In genomic region chr3:81924931-81925330, GRCm38 (mm10) we compare ENCODE assay signal across 9 mouse cellular contexts. TPM values are rescaled to one million over a fixed set of nuclear protein-coding genes. Genes with fewer than 3 reads are reported as not detected.
DNase-seq lines count a peak whose midpoint lies in the region; ATAC-seq and TF ChIP-seq lines count a peak whose summit lies in the region.
"Had no signal": no experiment of that assay in that cellular context is flagged by ENCODE, and none has a peak within 500 bp of the region (broad histone marks: within the 10 kb centered on the region; RNA-seq: fewer than 3 reads in every experiment).

No protein-coding gene starts in this region.

- WGBS in midbrain, embryonic 13.5 days, result 4% methylated on average over 1 of the region's 1 CpGs
- WGBS in midbrain, embryonic 10.5 days, result 6% methylated on average over 1 of the region's 1 CpGs
- 0% methylated on average over 1 of the region's 1 CpGs for WGBS in hindbrain, embryonic 15.5 days
- 2% methylated on average over 1 of the region's 1 CpGs for WGBS in stomach, postnatal 0 days

- DNase-seq in adrenal gland, postnatal 10 days, result peak; percentile 59
- no peak for DNase-seq in adrenal gland, postnatal 25 days
- DNase-seq in midbrain, embryonic 10.5 days (ENCODE audit: low spot score), result no peak
- peak; percentile 73 to 82 for DNase-seq in cerebellum, postnatal 10 days
- peak; percentile 57 for DNase-seq in lung, postnatal 10 days
- DNase-seq in stomach, postnatal 0 days (ENCODE audit: low spot score), result no peak

- 0 out of 2 replicates have a peak, but pooled peaks have one; percentile 43 for ATAC-seq in midbrain, embryonic 13.5 days
- ATAC-seq in hindbrain, embryonic 15.5 days (ENCODE audit: low FRiP score, low read depth), result peak; percentile 40; the same call in 1 of the 2 replicates
- no peak for ATAC-seq in stomach, postnatal 0 days (ENCODE audit: low FRiP score, low TSS enrichment)

- TF ChIP-seq EP300 in stomach, postnatal 0 days (optimal IDR thresholded peaks at IDR 0.05), result no peak

- no peaks in the 10 kb centered on the region for H3K27me3 ChIP-seq in midbrain, embryonic 13.5 days
- H3K27me3 ChIP-seq in midbrain, embryonic 10.5 days (ENCODE audit: low read depth, poor library complexity, severe bottlenecking), result no peaks in the 10 kb centered on the region
- H3K27me3 ChIP-seq in hindbrain, embryonic 15.5 days, result no peaks in the 10 kb centered on the region
- H3K27me3 ChIP-seq in stomach, postnatal 0 days (ENCODE audit: control insufficient read depth, insufficient read depth, low read length), result no peaks in the 10 kb centered on the region
- H3K27me3 ChIP-seq: heart, embryonic 13.5 days had no signal

- no peaks in the 10 kb centered on the region for H3K9me3 ChIP-seq in midbrain, embryonic 13.5 days
- no peaks in the 10 kb centered on the region for H3K9me3 ChIP-seq in midbrain, embryonic 10.5 days (replicated peaks)
- no peaks in the 10 kb centered on the region for H3K9me3 ChIP-seq in hindbrain, embryonic 15.5 days
- no peaks in the 10 kb centered on the region for H3K9me3 ChIP-seq in stomach, postnatal 0 days (ENCODE audit: control insufficient read depth, low read length)
- H3K9me3 ChIP-seq: heart, embryonic 13.5 days had no signal

- no peak overlapping the region for H3K4me3 ChIP-seq in midbrain, embryonic 13.5 days (replicated peaks)
- no peak overlapping the region for H3K4me3 ChIP-seq in midbrain, embryonic 10.5 days
- no peak overlapping the region for H3K4me3 ChIP-seq in hindbrain, embryonic 15.5 days
- no peak overlapping the region for H3K4me3 ChIP-seq in stomach, postnatal 0 days (ENCODE audit: low read depth, low read length)
- H3K4me3 ChIP-seq: heart, embryonic 13.5 days had no signal

- H3K9ac ChIP-seq in midbrain, embryonic 13.5 days (replicated peaks), result no peak overlapping the region
- no peak overlapping the region for H3K9ac ChIP-seq in hindbrain, embryonic 15.5 days
- H3K9ac ChIP-seq in stomach, postnatal 0 days (ENCODE audit: low read length), result no peak overlapping the region
- H3K9ac ChIP-seq: heart, embryonic 13.5 days had no signal

- no peak overlapping the region for H3K4me2 ChIP-seq in midbrain, embryonic 13.5 days (replicated peaks)
- no peak overlapping the region for H3K4me2 ChIP-seq in hindbrain, embryonic 15.5 days
- no peak overlapping the region for H3K4me2 ChIP-seq in stomach, postnatal 0 days (replicated peaks; ENCODE audit: low read depth)
- H3K4me2 ChIP-seq: heart, embryonic 13.5 days had no signal

- 0 out of 2 replicates have a peak, but pooled peaks cover 8% of the 10 kb centered on the region for H3K4me1 ChIP-seq in midbrain, embryonic 13.5 days (replicated peaks)
- no peaks in the 10 kb centered on the region for H3K4me1 ChIP-seq in midbrain, embryonic 10.5 days
- peaks cover 19% of the 10 kb centered on the region; the same call in 1 of the 2 replicates for H3K4me1 ChIP-seq in hindbrain, embryonic 15.5 days (replicated peaks)
- H3K4me1 ChIP-seq in stomach, postnatal 0 days (replicated peaks; ENCODE audit: control insufficient read depth, insufficient read depth), result no peaks in the 10 kb centered on the region

- no peak overlapping the region for H3K27ac ChIP-seq in midbrain, embryonic 13.5 days
- H3K27ac ChIP-seq in midbrain, embryonic 10.5 days (replicated peaks), result no peak overlapping the region
- no peak overlapping the region for H3K27ac ChIP-seq in hindbrain, embryonic 15.5 days (replicated peaks)
- no peak overlapping the region for H3K27ac ChIP-seq in stomach, postnatal 0 days (replicated peaks)
- H3K27ac ChIP-seq: heart, embryonic 13.5 days had no signal

- no peaks in the 10 kb centered on the region for H3K36me3 ChIP-seq in midbrain, embryonic 13.5 days
- H3K36me3 ChIP-seq in midbrain, embryonic 10.5 days, result no peaks in the 10 kb centered on the region
- H3K36me3 ChIP-seq in hindbrain, embryonic 15.5 days, result no peaks in the 10 kb centered on the region
- H3K36me3 ChIP-seq in stomach, postnatal 0 days (ENCODE audit: control insufficient read depth, insufficient read depth, low read length), result no peaks in the 10 kb centered on the region
- H3K36me3 ChIP-seq: heart, embryonic 13.5 days had no signal

- peak; percentile 89 for TF ChIP-seq CTCF in stomach, postnatal 0 days (IDR thresholded peaks at IDR 0.05; ENCODE audit: low read depth)

RNA-seq across cellular contexts. Expression of gene Ctso, which starts 7.5 kb away (rescaled TPM):
- 10 to 100 TPM; 29.4 to 36.3 TPM for total RNA-seq in adrenal gland, postnatal 10 days (2021)
- total RNA-seq in adrenal gland, postnatal 25 days (2021), result 56.6 and 73.0 TPM in 2 replicates
- polyA plus RNA-seq in midbrain, embryonic 13.5 days (2015; fragmentation: Nextera tagmentation; extraction: Ambion mirVana), result 5.7 and 6.5 TPM in 2 replicates
- 3.4 and 5.0 TPM in 2 replicates for polyA plus RNA-seq in midbrain, embryonic 10.5 days (2016; fragmentation: Nextera tagmentation; extraction: Ambion mirVana)
- polyA plus RNA-seq in hindbrain, embryonic 15.5 days (2015; fragmentation: Nextera tagmentation; extraction: Ambion mirVana), result 10.1 and 10.3 TPM in 2 replicates
- 28.8 and 30.0 TPM in 2 replicates for polyA plus RNA-seq in stomach, postnatal 0 days (2015; fragmentation: Nextera tagmentation; extraction: Ambion mirVana)

RNA-seq across cellular contexts. Expression of gene Tdo2, which starts 51.1 kb away (rescaled TPM):
- total RNA-seq in adrenal gland, postnatal 10 days (2021), result 10 to 100 TPM; 29.6 to 65.4 TPM
- total RNA-seq in adrenal gland, postnatal 25 days (2021), result 1.1 and 10.1 TPM in 2 replicates
- not detected in 2 replicates for polyA plus RNA-seq in midbrain, embryonic 13.5 days (2015; fragmentation: Nextera tagmentation; extraction: Ambion mirVana)
- not detected in 2 replicates for polyA plus RNA-seq in midbrain, embryonic 10.5 days (2016; fragmentation: Nextera tagmentation; extraction: Ambion mirVana)
- polyA plus RNA-seq in hindbrain, embryonic 15.5 days (2015; fragmentation: Nextera tagmentation; extraction: Ambion mirVana), result 0.18 and 0.29 TPM in 2 replicates
- polyA plus RNA-seq in stomach, postnatal 0 days (2015; fragmentation: Nextera tagmentation; extraction: Ambion mirVana), result 2.8 and 3.6 TPM in 2 replicates

RNA-seq across cellular contexts. Expression of gene Asic5, which starts 57.2 kb away (rescaled TPM):
- total RNA-seq in adrenal gland, postnatal 10 days (2021), result under 1 TPM; 0.48 to 0.90 TPM
- not detected in 2 replicates for total RNA-seq in adrenal gland, postnatal 25 days (2021)
- polyA plus RNA-seq in midbrain, embryonic 13.5 days (2015; fragmentation: Nextera tagmentation; extraction: Ambion mirVana), result 0.12 TPM in 1 of 2 replicates, not detected in the other
- not detected in 2 replicates for polyA plus RNA-seq in midbrain, embryonic 10.5 days (2016; fragmentation: Nextera tagmentation; extraction: Ambion mirVana)
- polyA plus RNA-seq in hindbrain, embryonic 15.5 days (2015; fragmentation: Nextera tagmentation; extraction: Ambion mirVana), result not detected in 2 replicates
- polyA plus RNA-seq in stomach, postnatal 0 days (2015; fragmentation: Nextera tagmentation; extraction: Ambion mirVana), result 0.70 and 1.5 TPM in 2 replicates
- polyA plus RNA-seq: heart, embryonic 13.5 days had no signal

Comparison
In these comparisons a context has a peak if more than half of its experiments do, and no peak if none do; other contexts are left out.
1. DNase-seq: peak in adrenal gland, postnatal 10 days (single experiment), cerebellum, postnatal 10 days (2 of 2) and lung, postnatal 10 days (single experiment); none in adrenal gland, postnatal 25 days (single experiment), midbrain, embryonic 10.5 days (single experiment) and stomach, postnatal 0 days (single experiment).